Mouse (Mus musculus): Measurements from ENCODE around the gene Epop. TPM values are rescaled to one million over a fixed set of nuclear protein-coding genes. Genes with fewer than 3 reads are reported as not detected.
"Not testable (repeated sequence)": the region's sequence is repeated elsewhere in the genome, so short reads cannot be mapped to it uniquely, and the experiment has no call there.

Epop gene
- total RNA-seq, 2 experiments from 2014 or later = 0.75 to 1.00 TPM

- DNase-seq (ENCODE audit: low spot score) = no peak
Measured at GRCm38 (mm10) chr11:97660734-97661647, 31.5 kb upstream of the Epop start.

GRCm38 (mm10) chr11:97659990-97660714, 30.6 kb upstream of the Epop start:
- peak; percentile 74 for DNase-seq (ENCODE audit: low spot score)

- DNase-seq (ENCODE audit: low spot score) = peak; percentile 24
Measured at GRCm38 (mm10) chr11:97659267-97659989, 29.9 kb upstream of the Epop start.

GRCm38 (mm10) chr11:97658751-97659266, 29.3 kb upstream of the Epop start:
- DNase-seq (ENCODE audit: low spot score) = no peak

GRCm38 (mm10) chr11:97657967-97658366, 28.5 kb upstream of the Epop start:
- DNase-seq (ENCODE audit: low spot score) = not testable (repeated sequence)

GRCm38 (mm10) chr11:97657184-97657945, 27.9 kb upstream of the Epop start:
- no peak for DNase-seq (ENCODE audit: low spot score)

- DNase-seq (ENCODE audit: low spot score) = no peak
Measured at GRCm38 (mm10) chr11:97656269-97656971, 26.9 kb upstream of the Epop start.

- no peak for DNase-seq (ENCODE audit: low spot score)
Measured at GRCm38 (mm10) chr11:97654210-97654609, 24.7 kb upstream of the Epop start.

GRCm38 (mm10) chr11:97653376-97653775, 23.9 kb upstream of the Epop start:
- not testable (repeated sequence) for DNase-seq (ENCODE audit: low spot score)

GRCm38 (mm10) chr11:97650341-97650740, 20.8 kb upstream of the Epop start:
- no peak for DNase-seq (ENCODE audit: low spot score)

- DNase-seq (ENCODE audit: low spot score) = not testable (repeated sequence)
Measured at GRCm38 (mm10) chr11:97648541-97648940, 19.0 kb upstream of the Epop start.

GRCm38 (mm10) chr11:97644834-97645233, 15.3 kb upstream of the Epop start:
- peak; percentile 82 for DNase-seq (ENCODE audit: low spot score)

GRCm38 (mm10) chr11:97643380-97644055, 14.0 kb upstream of the Epop start:
- DNase-seq (ENCODE audit: low spot score) = no peak

GRCm38 (mm10) chr11:97642746-97643145, 13.2 kb upstream of the Epop start:
- no peak for DNase-seq (ENCODE audit: low spot score)

GRCm38 (mm10) chr11:97641668-97642067, 12.2 kb upstream of the Epop start:
- no peak for DNase-seq (ENCODE audit: low spot score)

GRCm38 (mm10) chr11:97635468-97636019, 6.0 kb upstream of the Epop start:
- DNase-seq (ENCODE audit: low spot score) = no peak

GRCm38 (mm10) chr11:97632440-97632839, 2.9 kb upstream of the Epop start:
- DNase-seq (ENCODE audit: low spot score) = not testable (repeated sequence)

- DNase-seq (ENCODE audit: low spot score) = peak; percentile 81
Measured at GRCm38 (mm10) chr11:97631938-97632337, 2.4 kb upstream of the Epop start.

GRCm38 (mm10) chr11:97631500-97631899, 2.0 kb upstream of the Epop start:
- no peak for DNase-seq (ENCODE audit: low spot score)
